Mouse (Mus musculus) testis, postnatal 14 days (tissue): ENCODE results near the gene Sh3gl2.

Experiments used
- DNase-seq: peaks from one replicate; pipeline ENCODE4 v3.0.0; 2021; ENCODE audit warnings: low spot score

Sh3gl2 gene

DNA sequence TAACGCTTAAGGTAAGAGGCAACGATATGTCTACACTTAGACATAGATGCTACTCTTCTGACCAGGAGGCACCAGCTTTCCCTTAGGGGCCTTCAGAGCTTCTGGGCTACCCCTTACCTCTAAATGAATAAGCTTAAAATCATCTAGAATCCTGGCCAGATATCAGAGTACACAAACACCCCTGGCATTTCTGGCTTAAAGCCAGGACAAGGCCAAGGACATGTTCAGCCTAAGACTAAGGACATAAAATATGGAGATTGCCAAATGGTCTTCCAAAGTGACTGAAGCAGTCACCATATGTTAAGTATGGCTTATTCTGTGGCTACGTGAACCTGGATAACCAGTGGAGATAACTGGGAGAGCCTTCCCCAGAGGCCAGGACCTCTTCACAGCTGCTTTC, 211.5 kb downstream of the Sh3gl2 start:
- no peak for DNase-seq

DNA sequence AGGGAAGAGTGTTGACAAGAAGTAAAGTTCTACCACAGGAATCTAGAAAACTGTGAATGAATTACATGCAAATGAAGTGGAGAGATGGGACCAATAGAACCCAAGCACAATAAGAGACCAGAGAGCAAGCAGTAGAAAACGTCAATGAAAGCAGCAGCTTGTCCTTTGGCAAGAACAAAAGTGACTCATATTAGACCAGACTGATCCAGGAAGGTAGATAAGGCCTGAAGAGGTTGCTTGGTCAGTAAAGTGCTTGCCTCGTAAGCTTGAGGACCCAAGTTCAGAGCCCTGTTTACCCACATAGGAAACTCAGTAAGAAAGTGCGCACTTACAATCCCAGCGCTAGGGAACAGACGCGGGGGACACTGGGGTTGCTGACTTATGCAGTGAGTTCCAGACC, 215.5 kb downstream of the Sh3gl2 start:
- no peak for DNase-seq

DNA sequence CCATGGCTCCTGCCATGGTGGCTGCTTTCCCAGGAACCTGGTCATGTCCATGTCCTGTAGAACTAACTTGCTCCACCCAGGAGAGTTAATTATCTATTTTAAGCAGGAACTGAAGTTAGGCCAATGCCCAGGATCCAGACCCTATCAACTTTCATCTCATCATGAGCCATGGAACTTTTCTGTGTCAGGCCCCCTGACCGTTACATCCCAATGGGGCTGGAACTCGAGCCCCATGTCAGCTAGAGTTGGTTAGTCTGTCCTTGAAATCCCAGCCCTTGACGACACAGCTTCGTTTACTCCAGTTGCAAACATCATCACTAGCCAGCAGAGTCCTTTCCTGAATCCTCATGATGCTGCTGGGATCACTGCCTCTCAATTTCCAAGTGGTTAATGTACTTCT, 221.3 kb downstream of the Sh3gl2 start:
- DNase-seq = no peak

DNA sequence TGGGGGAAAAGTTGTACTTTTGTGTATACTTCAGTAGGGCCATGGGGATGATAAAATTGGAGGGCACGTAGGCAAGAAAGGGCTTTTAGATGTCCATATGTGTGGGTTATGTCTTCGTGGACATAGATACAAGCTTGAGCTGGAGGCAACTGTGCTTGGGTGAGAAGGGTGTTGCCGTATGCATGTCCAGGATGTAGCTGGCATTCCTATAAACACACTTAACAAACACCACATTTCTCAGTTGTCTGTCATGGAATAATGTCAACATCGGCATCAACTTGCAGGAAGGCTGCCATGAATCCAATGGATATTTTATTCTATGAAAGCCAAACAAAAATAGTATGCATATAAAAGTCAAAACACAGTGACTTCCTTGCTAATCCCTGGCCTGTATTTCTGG, 227.9 kb downstream of the Sh3gl2 start:
- DNase-seq = no peak

DNA sequence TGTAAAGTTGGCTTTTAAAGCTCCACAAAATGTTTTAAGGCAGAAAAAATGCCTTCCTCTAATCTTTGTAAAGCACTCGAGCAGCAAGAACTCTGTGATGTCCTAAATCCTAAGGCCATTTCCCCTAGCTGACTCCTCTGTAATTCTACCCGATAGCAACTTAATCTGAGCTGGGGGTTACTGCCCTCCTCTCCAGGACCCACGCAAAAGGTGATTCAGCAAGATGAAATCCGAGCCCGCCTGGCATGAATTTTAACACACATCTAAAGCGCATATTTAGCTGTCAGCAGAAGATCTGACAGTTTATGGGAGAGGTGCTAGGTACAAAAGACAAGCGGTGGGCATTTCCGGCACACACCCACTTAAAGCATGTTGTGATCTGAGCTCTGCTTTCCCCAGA, 229.8 kb downstream of the Sh3gl2 start:
- no peak for DNase-seq

DNA sequence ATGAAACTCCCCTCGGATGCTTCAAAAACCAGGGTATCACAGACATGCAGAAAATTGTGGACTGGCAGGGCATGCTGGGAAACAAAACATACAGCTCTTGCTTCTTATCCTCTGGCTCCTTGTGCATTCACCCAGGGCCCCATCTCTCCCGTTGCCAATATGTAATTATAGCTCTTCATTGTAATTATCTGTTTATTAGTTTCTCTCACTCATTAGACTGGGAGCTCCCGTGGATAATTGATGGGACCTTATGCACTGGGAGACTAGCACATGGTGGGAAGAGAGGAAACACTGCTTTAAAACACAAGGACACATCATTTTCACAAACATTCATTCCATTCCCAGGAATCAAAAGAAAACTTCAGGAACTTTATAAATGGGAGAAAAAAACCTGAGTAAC, 233.9 kb downstream of the Sh3gl2 start:
- no peak for DNase-seq

DNA sequence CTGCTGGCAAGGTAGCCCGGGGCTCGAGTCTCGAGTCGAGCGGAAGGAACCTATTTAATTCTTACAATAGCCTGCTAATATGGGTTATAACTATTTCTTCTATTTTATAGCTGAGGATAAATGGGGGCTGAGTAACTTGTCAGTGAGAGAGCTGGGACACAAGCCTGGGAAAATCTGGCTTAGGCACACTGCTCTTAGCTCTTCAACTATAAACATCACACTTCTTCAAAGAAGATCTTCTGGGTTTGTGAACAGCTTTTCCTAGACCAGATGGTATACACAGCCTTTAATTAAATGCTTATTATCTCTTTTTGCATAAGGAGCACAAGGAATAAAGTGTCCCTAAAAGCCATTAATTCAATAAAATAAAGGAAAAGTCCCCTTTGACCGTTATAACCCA, 278.7 kb downstream of the Sh3gl2 start:
- no peak for DNase-seq

DNA sequence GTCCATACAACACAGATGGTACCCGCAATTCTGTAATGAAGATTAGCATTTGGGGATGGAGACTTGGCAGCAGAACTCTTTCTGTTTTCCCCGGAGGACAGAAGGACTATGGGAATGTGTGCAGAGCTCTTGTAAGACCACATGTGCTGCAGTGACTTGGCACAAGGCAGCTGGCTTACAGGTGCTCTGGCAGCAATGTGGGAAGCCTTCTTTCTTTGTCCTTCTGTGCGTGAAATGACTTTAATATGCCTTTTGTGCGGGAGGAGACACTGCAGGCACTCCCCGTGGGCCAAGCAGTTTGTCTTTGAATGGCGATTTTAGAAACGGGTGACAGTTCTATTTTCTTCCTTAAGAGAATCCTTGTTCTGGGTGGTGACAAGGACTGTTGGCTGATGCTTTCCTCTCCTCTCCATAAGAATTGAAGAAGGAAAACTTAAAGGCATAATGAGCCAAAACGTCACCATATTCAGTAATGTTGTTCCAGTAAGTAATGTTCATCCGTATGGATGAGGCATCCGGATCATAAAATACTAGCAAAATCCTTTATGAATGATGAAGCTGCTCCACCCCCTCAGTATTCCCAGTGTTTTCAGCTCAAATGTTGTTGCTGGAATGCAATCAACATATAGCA, 281.5 kb downstream of the Sh3gl2 start:
- DNase-seq = no peak

DNA sequence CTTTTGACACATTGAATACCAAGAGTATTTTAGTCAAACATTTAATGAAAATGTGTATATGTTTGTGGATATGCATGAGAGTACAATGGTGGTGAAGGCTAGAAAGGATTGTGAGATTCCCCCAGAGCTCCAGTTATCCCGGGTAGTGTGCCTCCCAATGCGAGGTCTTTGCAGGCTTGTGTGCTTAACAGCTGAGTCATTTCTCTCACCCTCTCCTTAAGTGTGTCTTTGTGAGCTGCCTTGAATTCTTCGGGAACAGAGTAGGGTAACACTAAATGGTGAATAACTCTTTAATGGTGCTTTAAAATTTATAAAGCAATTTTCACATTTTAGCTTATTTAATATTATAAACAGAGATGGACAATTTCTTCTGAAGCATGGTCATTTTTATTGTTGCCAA, 300.8 kb downstream of the Sh3gl2 start:
- no peak for DNase-seq

DNA sequence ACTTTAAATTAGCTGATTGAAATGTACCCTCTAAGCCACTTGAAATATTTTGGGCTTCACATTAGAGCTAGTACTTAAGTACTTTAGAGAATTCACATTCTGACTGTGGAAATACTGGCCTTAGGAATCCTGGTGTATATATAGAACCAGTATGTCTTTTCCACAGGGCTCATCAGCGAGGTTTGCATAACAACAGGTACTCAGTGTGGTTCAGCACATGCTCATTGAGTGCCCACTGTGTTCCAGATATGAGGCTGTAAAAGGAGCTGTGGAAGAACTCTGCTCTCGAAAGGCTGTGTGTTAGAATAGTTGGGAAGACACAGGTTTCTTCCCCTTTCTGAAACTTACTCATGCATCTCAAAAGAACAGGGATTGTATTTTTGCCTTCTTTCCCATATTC, 302.1 kb downstream of the Sh3gl2 start:
- DNase-seq = no peak

DNA sequence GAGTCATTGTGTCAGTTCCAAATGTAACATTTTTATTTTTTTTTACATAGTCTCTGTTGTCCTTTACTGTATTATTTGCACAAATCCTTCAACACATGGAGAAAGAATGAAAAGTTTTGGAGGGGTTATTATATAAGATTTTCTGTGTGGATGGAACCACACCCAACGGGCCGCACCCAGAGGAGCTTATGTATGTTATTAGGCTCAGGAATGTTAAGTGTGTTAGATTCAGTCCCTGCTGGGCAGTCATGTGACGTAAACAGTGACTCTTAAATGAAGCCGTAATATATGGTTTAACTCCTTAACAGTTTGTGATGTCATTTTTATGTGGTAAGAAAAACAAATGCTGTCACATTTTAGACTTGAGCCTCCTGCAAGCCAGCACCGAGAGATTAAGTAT, 302.6 kb downstream of the Sh3gl2 start:
- no peak for DNase-seq

DNA sequence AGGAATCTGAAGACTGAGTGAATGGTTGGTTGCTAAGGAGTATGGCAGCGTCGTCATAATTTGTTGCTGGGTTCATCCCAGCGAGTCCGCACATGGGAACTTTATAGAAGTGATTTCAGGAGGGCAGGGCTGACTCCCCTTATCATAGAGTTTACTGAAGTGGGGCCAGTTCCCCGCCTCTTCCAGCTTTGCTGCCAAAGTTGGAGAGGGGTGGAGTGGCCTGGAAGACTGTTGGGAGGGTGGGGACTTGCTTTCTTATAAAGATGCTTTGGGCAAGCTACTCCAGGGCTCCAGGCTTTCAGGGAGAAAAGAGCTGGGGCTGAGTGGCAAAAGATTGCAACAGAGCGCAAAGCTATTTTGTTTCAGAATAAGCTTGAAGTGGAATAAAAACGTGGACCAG, 308.4 kb downstream of the Sh3gl2 start:
- DNase-seq = peak; percentile 19

DNA sequence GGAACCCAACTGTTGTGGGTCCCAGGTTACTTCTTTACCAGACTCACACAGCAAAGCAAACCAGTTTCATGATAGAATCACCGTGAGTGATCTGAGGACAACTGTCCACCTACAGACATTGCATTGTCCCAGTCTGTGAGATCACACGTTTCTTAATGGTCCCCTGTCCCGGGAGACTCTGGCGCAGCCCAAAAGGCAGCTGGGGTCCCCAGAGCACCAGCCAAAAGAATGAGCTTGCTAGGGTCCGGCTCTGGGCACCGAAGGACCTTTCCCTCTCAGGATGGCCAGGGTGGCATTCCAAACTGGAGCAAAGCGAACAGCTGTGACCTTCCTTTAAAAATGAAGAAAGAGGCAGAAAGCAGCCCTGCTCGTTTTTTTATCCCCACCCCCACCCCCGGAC, 308.9 kb downstream of the Sh3gl2 start, which contains the start of gene Adamtsl1:
Gene Adamtsl1 (plus strand): TSS at position 381 of the 400 bp plus-strand sequence.
- DNase-seq = no peak

DNA sequence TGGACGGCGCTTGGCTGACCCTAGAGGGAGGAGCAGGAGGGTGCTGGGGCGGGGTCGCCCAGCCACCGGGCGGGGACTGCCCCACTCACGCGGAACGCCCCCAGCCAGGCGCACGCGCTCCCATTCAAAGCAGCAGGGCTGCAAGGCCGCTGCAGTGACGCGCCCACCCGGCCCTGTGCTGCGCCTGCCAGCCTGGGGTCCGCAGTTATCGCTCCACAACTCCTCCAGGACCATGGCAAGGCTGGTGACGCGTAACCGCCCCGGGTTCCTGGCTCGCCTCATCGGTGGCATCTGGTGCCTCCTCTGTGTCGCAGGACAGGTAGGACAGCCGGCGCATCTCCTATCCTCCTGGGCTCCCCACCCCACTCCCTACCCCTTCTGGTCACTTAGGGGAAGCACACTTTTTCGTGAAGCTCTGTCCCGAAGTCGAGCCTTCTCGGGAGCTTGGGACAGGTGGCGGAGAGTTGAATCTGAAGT, 309.3 kb downstream of the Sh3gl2 start:
- DNase-seq = peak; percentile 17

DNA sequence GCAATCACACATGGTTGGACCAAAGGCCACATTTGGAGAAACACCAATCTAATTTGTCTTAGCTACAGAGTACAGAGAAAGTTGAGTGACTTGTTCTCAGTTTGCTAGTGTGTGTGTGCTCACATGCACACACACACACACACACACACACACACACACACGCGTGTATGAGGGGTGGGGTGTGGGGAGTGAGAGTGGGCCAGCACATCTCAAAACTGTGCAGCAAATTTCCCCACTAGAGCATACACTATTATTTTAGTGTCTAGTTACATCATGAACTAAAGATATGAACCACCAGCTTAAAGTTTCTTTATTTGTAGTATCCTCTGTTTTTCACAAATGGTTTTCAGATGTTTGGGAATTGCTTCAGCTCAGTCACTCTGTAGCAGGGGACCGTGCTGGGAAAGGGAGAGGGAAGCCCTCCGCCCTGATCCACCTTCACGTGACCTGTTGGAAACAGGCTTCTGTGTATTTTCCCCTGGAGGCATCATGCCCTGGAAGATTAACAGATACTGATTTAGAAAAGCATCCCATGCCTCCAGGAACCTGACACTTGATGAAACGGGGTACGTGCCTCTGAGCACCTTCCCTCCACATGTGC, 322.1 kb downstream of the Sh3gl2 start:
- DNase-seq = no peak

DNA sequence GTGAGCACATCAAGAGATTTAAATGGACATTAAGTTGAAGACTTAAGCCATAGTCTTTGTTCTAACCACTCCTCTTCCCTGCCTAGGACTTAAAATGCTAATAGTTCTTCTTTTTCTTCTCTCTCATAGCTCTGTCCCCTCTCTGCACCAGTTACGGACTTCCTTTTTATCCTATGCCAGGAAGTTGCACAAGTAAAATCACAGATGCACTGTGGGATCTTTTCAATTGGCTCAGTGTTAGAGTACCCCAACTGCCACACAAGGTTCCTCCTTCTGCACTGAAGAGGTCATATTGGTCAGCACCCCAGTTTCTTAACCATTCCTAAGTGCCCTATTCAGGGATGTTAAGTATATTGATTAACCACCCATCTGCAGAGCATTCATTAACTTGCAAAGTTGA, 324.9 kb downstream of the Sh3gl2 start:
- no peak for DNase-seq

DNA sequence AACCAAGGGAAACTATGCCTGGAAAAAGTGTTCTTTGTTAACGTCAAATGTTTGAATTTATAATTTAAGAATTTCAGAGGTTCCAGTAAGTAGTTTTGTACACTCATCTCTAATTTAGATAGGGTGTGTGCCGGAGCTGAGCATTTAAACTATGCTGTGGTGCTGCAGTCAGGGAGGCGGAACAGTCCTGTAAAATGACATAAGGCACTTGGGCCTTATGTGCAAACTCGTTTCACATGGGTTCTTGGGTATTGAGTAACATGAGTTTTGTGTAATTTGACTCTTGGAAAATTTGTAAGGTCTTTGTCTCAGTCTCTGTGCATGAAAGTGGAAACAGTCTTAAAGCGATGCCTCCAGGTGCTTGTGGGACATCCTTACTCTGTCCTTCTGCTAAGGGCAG, 334.8 kb downstream of the Sh3gl2 start:
- DNase-seq = no peak

DNA sequence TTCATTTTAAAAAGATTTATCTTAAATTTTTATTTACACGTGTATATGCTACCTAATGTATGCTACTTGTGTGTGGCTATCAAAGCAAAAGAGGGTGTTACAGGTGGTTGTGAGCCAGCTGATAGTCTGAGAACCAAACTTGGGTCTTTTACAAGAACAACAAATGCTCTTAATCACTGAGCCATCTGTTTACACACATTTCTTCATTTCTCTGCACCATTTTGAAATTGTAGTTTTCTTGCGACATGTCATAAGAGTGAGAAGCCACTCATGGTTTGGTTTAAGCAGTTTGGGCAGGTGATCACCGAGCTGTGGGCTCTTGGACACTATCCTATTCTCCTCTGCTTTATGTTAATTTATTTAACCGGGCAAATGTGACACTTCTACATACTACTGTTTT, 338.3 kb downstream of the Sh3gl2 start:
- DNase-seq = no peak

DNA sequence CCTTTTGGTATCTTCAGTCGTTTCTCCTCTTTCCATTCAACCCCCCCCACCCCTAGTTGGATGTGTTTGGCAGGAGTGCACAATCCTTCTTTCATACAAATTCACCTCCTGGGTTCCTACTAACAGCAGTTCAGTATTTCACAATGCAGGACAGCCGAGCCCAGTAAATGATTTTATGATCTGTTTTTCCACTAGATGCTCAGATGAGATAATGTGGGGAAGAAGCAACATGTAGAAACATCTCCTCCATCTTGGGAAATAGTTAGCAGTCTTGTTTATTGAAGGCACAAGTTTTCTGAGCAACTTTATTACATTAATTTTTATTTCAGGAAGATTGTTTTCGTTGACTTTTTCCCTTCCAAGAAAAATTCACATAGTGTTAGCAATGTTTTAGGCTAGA, 349.8 kb downstream of the Sh3gl2 start:
- DNase-seq = no peak

DNA sequence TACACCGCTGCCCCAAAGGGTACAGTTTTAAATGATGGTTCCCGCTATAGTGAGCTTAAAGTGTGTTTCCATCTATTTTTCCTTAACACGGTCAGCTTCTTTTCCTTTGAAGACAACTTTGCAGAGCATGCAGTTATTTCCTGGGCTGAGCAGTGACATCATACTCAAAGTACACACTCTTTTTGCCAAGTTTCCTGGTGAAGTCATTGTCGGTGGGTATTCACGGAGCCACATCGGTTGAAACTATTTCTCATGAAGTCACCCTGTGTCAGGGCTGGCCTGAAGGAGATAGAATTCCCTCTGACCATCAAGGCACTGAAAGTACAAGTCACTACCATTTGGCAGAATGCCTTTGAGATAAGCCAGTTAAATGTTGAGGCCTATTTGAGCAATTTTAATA, 354.8 kb downstream of the Sh3gl2 start:
- DNase-seq = no peak

DNA sequence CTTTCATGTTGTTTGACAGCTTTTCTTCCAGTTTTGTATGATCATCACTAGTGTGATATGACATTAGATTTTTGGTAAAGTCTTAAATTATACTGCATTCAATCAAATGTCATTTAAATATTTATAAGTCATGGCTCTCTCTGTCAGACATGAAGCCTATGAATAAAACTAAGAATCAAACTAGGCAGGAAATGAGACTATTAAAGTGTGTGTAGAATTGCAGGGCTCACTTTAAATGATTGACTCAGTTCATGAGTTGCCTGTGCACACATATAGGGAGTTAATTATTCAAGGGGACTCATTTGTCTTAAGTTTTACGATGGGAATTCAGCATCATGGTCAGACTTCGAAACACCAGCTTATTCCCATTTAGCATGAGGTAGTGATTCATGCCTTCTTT, 380.5 kb downstream of the Sh3gl2 start:
- DNase-seq = no peak

DNA sequence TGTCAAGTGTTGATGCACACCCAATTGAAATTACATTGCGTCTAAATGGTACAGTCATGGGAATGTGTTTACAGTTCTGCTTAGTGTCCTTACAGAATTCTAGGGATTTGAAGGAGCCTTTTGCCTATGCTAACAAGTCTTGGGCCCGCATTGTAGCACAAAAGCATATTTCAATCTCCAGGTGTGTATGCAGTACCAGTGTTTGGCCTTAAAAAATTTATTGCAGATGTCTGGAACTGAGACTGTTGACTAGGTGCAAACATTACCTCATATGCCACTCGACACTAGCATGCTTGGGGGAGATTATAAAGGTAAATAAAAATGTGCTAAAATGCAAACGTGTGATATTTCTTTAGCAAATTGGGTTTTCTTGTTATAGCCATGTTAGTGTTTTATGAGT, 384.0 kb downstream of the Sh3gl2 start:
- no peak for DNase-seq

DNA sequence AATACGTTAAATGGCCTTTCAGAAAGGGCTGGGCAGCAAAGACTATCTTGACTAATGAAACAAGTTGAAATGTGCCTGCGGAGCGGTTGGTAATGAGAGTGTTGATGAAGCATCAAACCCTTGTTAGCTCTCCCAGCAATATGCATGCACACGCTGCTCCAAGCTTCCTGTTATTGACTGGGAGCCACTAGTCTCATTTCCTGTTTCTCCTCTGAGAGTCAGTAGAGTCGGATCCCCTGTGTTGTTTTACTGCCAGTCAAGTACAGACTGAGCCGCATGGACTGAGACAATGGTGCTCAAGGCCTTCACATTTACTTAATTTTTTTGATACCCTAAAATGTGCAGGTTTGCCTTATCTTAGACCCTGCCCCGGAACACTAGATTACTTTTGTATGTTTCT, 386.1 kb downstream of the Sh3gl2 start:
- no peak for DNase-seq

DNA sequence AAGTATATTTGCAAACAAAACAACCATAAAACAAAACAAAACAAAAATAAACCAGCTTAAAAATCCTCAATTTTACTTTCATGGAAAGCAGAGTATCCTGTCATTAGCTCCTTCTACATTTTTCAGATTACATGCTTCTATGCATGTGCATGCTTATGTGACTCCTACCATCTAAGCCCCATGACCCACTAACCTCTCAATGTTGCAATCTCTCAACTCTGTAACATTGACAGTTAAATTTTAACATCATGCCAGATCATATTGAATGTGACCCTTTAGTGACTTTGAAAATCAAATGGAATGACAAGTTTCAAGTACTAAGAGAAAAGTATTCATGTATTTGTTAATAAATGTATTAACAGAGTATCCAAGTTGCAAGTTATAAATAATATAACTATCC, 389.2 kb downstream of the Sh3gl2 start:
- no peak for DNase-seq
